Mouse (Mus musculus) hindbrain, embryonic 15.5 days (tissue): ENCODE measurements around the gene Nbea. TPM values are rescaled to one million over a fixed set of nuclear protein-coding genes. Genes with fewer than 3 reads are reported as not detected.
A peak's percentile ranks its signal among the peaks of the same experiment; 100 is the strongest.

Source experiments
- ATAC-seq: fragments of 200-750 bp; cut with Nextera tagmentation; 2 replicates; pipeline ENCODE4 v1.8.0; 2017; ENCODE audit warnings: low read depth, moderate number of reproducible peaks, moderate TSS enrichment; ENCODE audit not compliant: low FRiP score
- H3K27ac ChIP-seq: fragments of 300-500 bp; sonication (generic); replicated peaks from 2 replicates; pipeline ENCODE4 v1.5.1; 2015; ENCODE audit warnings: mild to moderate bottlenecking, inconsistent platforms
- H3K27me3 ChIP-seq: fragments of 300-500 bp; sonication (generic); 2 replicates; pipeline ENCODE4 v1.6.1; 2015; ENCODE audit warnings: control low read depth, inconsistent platforms
- H3K36me3 ChIP-seq: fragments of 300-500 bp; sonication (generic); 2 replicates; pipeline ENCODE4 v1.6.1; 2015; ENCODE audit warnings: control low read depth, inconsistent platforms
- H3K4me1 ChIP-seq: fragments of 300-500 bp; sonication (generic); replicated peaks from 2 replicates; pipeline ENCODE4 v1.6.1; 2015; ENCODE audit warnings: control low read depth, inconsistent platforms
- H3K4me2 ChIP-seq: fragments of 300-500 bp; sonication (generic); 2 replicates; pipeline ENCODE4 v1.6.1; 2015; ENCODE audit warnings: moderate library complexity, mild to moderate bottlenecking, inconsistent platforms
- H3K4me3 ChIP-seq: fragments of 300-500 bp; sonication (generic); 2 replicates; pipeline ENCODE4 v1.5.1; 2015; ENCODE audit warnings: mild to moderate bottlenecking, inconsistent platforms
- H3K9ac ChIP-seq: fragments of 300-500 bp; sonication (generic); 2 replicates; pipeline ENCODE4 v1.6.1; 2015; ENCODE audit warnings: inconsistent platforms
- H3K9me3 ChIP-seq: fragments of 300-500 bp; sonication (generic); 2 replicates; pipeline ENCODE4 v1.6.1; 2016; ENCODE audit warnings: control low read depth, inconsistent platforms
- WGBS: fragments of 180-500 bp; shearing (Covaris S2); methylation state at CpG from one replicate; pipeline ENCODE4 v1.1.7; 2015; 5-methylcytosine and 5-hydroxymethylcytosine counted together
- polyA plus RNA-seq: library from polyadenylated mRNA; unstranded; fragments of >200 nt; fragmentation: Nextera tagmentation; extraction: Ambion mirVana; gene quantifications from 2 replicates; pipeline ENCODE4 v1.2.1, GENCODE M21; 2015

Gene Nbea
- polyA plus RNA-seq, 1 experiment from 2014 or later = 61.2 TPM

DNA sequence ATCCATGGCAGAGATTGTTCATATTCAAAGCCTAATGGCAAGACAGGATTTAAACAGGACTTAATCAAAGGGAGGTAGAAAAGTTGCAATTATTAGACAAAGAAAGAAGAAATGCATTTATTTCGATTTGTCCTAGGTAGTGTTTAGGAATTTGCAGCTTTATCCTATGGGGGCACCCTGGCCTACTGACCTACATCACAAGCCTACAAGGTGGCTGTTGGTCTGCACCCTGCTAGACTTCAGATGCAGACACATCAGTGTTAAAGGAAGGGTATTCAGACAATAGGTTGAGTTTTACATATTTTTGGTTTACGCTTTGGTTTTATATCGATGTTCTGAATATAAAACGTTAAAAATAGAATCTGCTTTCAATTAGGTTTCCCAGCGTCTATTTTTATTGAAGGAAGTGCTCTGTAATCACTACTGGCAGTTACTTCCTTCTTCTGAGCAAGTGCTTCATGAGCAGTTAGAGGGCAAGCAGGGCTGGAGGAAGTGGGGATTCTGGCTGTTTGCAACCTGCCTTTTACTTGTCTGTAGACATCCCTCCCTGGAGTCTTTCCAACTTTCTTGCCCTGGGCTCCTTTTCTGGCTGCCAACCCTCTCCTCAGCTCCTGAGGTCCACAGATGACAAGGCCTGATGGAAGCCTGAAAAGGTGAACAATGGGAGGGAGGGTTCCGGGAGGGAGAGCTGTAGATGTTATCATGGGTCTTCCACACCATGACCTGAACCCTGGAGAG is 366.7 kb downstream of the Nbea start:
- Histone ChIP-seq H3K9me3 (no peaks in the 10 kb centered on the region), H3K4me2 (no peak overlapping the region), H3K4me3 (no peak overlapping the region), H3K4me1 (0 out of 2 replicates have a peak, but pooled peaks cover 8% of the 10 kb centered on the region), H3K27ac (0 out of 2 replicates have a peak overlapping the region, but pooled peaks have one; percentile 20), H3K9ac (no peak overlapping the region), H3K36me3 (no peaks in the 10 kb centered on the region), H3K27me3 (no peaks in the 10 kb centered on the region)
- WGBS = 82% methylated on average over 6 of the region's 6 CpGs
- ATAC-seq = no peak

GRCm38 (mm10) chr3:55816096-55816495 is 367.4 kb downstream of the Nbea start:
- Histone ChIP-seq H3K4me1 (0 out of 2 replicates have a peak, but pooled peaks cover 8% of the 10 kb centered on the region), H3K9ac (no peak overlapping the region), H3K27ac (no peak overlapping the region), H3K4me3 (no peak overlapping the region), H3K36me3 (no peaks in the 10 kb centered on the region), H3K27me3 (no peaks in the 10 kb centered on the region), H3K9me3 (no peaks in the 10 kb centered on the region), H3K4me2 (no peak overlapping the region)
- WGBS = 64% methylated on average over 5 of the region's 5 CpGs
- no peak for ATAC-seq

- WGBS = 54% methylated on average over 5 of the region's 5 CpGs
- Histone ChIP-seq H3K9me3 (no peaks in the 10 kb centered on the region), H3K27me3 (no peaks in the 10 kb centered on the region), H3K27ac (peak overlapping the region; percentile 53; the same call in 1 of the 2 replicates), H3K9ac (no peak overlapping the region), H3K36me3 (no peaks in the 10 kb centered on the region), H3K4me1 (0 out of 2 replicates have a peak, but pooled peaks cover 8% of the 10 kb centered on the region), H3K4me2 (no peak overlapping the region), H3K4me3 (no peak overlapping the region)
- 0 out of 2 replicates have a peak, but pooled peaks have one; percentile 24 for ATAC-seq
These were observed 368.4 kb downstream of the Nbea start for GRCm38 (mm10) chr3:55814993-55815625.

DNA sequence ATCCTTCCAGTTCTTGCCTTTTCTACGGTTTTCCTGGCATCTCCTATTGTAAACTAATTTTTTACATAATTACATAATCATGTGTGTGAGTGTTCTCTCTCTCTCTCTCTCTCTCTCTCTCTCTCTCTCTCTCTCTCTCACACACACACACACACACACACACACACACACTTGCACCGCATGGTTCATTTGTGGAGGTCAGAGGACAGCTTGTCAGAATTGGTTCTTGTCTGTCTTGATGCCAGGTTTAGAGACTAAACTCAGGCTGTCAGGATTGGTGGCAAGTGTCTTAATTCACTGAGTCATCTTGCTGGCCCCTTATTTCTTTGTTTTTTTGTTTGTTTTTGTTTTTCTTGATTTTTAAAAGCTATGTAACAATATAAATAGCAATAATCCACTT is 388.7 kb downstream of the Nbea start:
- ATAC-seq = no peak
- peak overlapping the region; percentile 73; the same call in 1 of the 2 replicates for H3K27ac ChIP-seq
- H3K9me3 ChIP-seq = no peaks in the 10 kb centered on the region
- H3K27me3 ChIP-seq = no peaks in the 10 kb centered on the region
- H3K4me1 ChIP-seq = peaks cover 25% of the 10 kb centered on the region
- H3K36me3 ChIP-seq = no peaks in the 10 kb centered on the region
- no peak overlapping the region for H3K9ac ChIP-seq
- no peak overlapping the region for H3K4me2 ChIP-seq
- WGBS = 55% methylated on average over 2 of the region's 2 CpGs
- H3K4me3 ChIP-seq = no peak overlapping the region

DNA sequence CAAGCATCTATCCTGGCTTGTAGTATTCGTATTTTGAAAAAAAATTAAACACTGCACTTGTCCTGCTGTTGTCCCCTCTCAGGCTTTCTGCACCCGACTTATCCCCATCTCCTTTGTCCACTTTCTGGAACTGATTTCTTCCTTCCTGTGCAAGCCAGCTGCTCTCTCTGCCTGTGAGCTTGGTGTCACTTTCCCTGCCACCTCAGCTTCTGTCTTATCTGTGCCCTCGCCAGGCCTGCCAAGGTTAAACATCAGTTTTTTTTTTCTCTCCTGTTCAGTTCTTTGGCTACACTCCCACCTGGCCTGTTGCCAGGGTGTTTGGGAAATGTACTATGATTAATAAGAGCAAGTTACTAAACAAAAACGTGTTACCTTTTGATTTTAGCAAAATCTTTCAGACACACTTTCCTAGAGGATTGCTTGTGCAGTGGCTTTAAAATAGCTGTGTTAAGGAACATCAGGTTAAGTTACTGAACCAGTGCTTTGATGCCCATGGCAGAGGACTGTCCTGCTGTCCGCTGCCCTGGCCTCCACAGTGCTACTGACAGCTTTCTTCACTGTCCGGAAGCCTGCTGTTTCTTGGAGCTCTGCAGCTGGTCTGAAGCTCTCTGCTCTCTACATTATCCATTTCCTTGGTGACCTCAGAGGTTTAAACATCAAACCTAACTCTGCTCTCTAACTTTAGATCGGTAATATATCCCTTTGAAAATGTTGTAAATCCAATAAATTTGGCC is 389.5 kb downstream of the Nbea start:
- Histone ChIP-seq H3K4me1 (peaks cover 31% of the 10 kb centered on the region), H3K27ac (peak overlapping the region; percentile 73), H3K27me3 (no peaks in the 10 kb centered on the region), H3K9ac (no peak overlapping the region), H3K9me3 (no peaks in the 10 kb centered on the region), H3K4me3 (no peak overlapping the region), H3K4me2 (no peak overlapping the region), H3K36me3 (no peaks in the 10 kb centered on the region)
- no peak for ATAC-seq
- WGBS = 48% methylated on average over 7 of the region's 7 CpGs

DNA sequence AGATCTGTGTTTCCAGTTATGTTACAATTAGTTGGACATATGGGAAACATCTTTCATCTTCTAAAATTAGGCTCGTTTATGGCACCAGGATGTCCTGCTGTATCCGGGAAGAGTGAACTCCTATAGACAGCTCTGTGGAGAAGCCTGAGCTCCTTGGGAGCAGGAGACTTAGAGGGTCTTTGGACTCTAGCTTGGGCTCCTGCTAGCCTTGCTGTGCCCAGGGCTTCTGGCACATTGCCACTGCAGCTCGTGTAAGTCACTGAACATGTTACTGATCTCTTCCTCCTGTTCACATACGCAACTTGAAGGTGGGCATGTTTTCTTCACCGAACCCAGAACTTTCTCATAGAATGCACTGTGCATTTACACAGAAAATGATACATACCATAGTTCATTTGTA is 391.2 kb downstream of the Nbea start:
- no peak overlapping the region for H3K4me2 ChIP-seq
- H3K9me3 ChIP-seq = no peaks in the 10 kb centered on the region
- no peak overlapping the region for H3K27ac ChIP-seq
- 67% methylated on average over 5 of the region's 5 CpGs for WGBS
- ATAC-seq = no peak
- no peak overlapping the region for H3K4me3 ChIP-seq
- H3K27me3 ChIP-seq = no peaks in the 10 kb centered on the region
- H3K4me1 ChIP-seq = peaks cover 29% of the 10 kb centered on the region
- H3K36me3 ChIP-seq = no peaks in the 10 kb centered on the region
- H3K9ac ChIP-seq = no peak overlapping the region

DNA sequence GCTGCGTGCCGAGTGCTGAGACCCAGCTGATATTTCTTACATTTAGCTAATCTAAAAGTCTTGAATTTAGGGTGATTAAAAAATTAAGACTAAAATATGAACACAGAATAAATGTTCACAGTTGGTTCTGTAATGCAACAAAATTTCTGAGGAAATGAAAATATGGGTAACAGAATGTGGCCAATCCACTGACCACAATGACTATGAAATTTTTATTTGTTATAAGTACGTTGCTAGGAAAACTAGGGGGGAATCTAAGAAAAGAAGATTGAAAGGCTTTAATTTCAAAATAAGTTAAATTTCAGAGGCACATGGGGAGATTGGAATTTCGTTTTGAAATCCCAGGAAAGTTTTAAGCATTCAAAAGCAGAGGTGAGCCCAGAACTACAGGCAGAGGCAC is 392.9 kb downstream of the Nbea start:
- Histone ChIP-seq H3K27me3 (no peaks in the 10 kb centered on the region), H3K27ac (peak overlapping the region; percentile 81; the same call in 1 of the 2 replicates), H3K36me3 (no peaks in the 10 kb centered on the region), H3K9ac (no peak overlapping the region), H3K4me3 (no peak overlapping the region), H3K4me1 (peaks cover 29% of the 10 kb centered on the region), H3K9me3 (no peaks in the 10 kb centered on the region), H3K4me2 (no peak overlapping the region)
- no peak for ATAC-seq
- 82% methylated on average over 4 of the region's 4 CpGs for WGBS

DNA sequence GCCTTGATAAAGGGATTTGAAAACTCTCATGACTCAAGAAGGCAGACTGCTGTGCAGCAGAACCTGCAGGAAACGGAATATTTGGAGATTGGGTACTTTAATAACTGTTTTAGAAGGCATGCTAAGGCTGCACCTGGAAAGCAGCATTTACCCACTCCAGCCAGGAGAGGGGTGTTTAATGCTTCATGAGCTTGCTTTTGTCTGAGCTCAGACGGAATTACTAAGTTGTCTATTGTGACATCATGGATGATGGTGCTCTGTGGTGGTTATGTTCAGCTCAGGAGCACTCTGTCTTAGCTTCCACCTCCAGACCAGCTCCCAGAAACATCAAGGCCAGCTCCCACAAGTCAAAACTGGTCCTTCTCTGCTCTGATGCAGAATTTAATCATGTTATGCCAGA is 393.6 kb downstream of the Nbea start:
- 25% methylated on average over 2 of the region's 2 CpGs for WGBS
- Histone ChIP-seq H3K9me3 (no peaks in the 10 kb centered on the region), H3K9ac (no peak overlapping the region), H3K27ac (peak overlapping the region; percentile 81), H3K4me1 (peaks cover 29% of the 10 kb centered on the region), H3K4me2 (peak overlapping the region; percentile 38; the same call in 1 of the 2 replicates), H3K36me3 (no peaks in the 10 kb centered on the region), H3K27me3 (no peaks in the 10 kb centered on the region), H3K4me3 (no peak overlapping the region)
- ATAC-seq = peak; percentile 28; the same call in 1 of the 2 replicates

DNA sequence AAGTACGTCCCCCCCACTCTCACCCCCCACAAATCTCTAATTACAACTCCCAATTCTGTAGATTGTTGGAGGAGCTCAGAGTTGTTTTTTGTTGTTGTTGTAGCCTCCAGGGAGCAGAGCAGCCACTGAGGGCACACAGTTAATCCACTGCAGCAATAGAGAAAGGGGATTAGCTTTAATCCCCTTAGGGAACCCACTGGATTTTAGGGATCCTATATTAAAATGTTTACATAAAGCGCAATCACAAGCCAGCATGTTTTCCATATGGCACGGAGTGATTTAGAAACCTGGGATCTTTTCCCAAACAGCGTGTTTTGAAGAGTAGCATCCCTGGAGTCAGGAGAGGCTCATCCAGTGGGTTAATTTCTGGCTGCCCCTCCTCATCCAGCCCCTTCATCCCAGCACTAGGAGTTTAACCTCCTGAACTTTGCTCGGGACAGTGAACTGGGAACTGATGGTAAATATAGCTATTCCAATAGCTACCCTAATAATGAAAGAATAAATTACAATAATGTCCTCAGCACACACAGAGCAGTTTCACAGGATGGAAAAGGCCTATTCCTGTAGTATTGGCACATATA is 394.8 kb downstream of the Nbea start:
- 25% methylated on average over 5 of the region's 5 CpGs for WGBS
- H3K4me3 ChIP-seq = 0 out of 2 replicates have a peak overlapping the region, but pooled peaks have one; percentile 1

GRCm38 (mm10) chr3:55788214-55788586 is 395.3 kb downstream of the Nbea start:
- H3K9me3 ChIP-seq = no peaks in the 10 kb centered on the region
- H3K9ac ChIP-seq = peak overlapping the region; percentile 50; the same call in 1 of the 2 replicates
- peak overlapping the region; percentile 40 for H3K4me3 ChIP-seq
- H3K4me2 ChIP-seq = peak overlapping the region; percentile 59
- no peaks in the 10 kb centered on the region for H3K36me3 ChIP-seq
- peaks cover 17% of the 10 kb centered on the region for H3K4me1 ChIP-seq
- H3K27me3 ChIP-seq = peaks cover 2% of the 10 kb centered on the region; the same call in 1 of the 2 replicates
- whole genome bisulfite sequencing = 19% methylated on average over 4 of the region's 4 CpGs
- no peak for ATAC-seq
- peak overlapping the region; percentile 89 for H3K27ac ChIP-seq

More for the DNA sequence above, 394.8 kb downstream of the Nbea start:
- ATAC-seq = no peak
- H3K27ac ChIP-seq = peak overlapping the region; percentile 81
- no peaks in the 10 kb centered on the region for H3K9me3 ChIP-seq
- H3K36me3 ChIP-seq = no peaks in the 10 kb centered on the region
- H3K4me1 ChIP-seq = peaks cover 22% of the 10 kb centered on the region
- peaks cover 2% of the 10 kb centered on the region; the same call in 1 of the 2 replicates for H3K27me3 ChIP-seq
- H3K4me2 ChIP-seq = peak overlapping the region; percentile 38
- no peak overlapping the region for H3K9ac ChIP-seq

DNA sequence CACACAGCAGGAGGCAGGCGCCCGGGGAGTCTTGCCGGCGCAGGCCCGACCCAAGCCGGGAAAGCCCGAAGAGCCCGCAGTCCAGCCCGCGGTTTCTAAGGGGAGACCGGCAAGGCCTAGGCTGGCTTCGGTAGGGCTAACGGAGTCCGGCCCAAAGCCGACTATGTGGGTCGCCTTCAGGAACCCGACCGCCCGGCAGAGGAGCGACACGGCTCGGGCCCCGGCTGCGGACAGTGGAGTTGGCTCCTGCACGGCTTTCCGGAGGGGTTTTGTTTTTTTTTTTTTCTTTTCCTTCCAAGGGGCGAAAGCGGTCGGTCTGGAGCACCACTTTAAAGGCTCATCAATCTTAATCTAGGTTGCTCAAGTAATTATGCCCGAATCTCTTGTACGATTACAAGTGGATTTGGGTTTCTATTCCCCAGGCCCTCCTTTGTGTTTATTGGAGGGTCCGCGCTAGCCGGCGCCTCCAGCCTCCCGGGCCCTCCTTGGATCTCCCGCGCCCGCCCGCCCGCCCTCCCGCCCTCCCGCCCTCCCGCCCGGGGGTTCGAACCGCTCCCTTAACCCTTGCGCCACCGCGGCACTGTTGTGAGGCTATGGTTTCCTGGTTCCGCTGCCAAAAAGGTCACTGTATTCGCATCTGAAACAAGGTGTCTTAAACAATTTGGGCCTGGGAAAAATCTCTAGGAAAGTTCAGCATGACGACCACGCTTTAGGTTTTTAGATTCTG is 395.9 kb downstream of the Nbea start:
- Histone ChIP-seq H3K36me3 (no peaks in the 10 kb centered on the region), H3K9me3 (no peaks in the 10 kb centered on the region), H3K4me3 (peak overlapping the region; percentile 40), H3K4me1 (peaks cover 16% of the 10 kb centered on the region), H3K27ac (peak overlapping the region; percentile 89), H3K27me3 (peaks cover 2% of the 10 kb centered on the region; the same call in 1 of the 2 replicates), H3K4me2 (peak overlapping the region; percentile 59), H3K9ac (peak overlapping the region; percentile 50)
- ATAC-seq = peak; percentile 61
- 1% methylated on average over 54 of the region's 54 CpGs for WGBS
